Mouse (Mus musculus) left cerebral cortex, adult 8-10 months (tissue): ENCODE measurements around the gene Syt1. TPM values are rescaled to one million over a fixed set of nuclear protein-coding genes. Genes with fewer than 3 reads are reported as not detected.

Experiments used
- DNase-seq, 2 experiments: peaks; one replicate each; pipeline ENCODE4 v3.0.0; 2022; ENCODE audit warnings: low spot score in 2 of 2
- total RNA-seq, 4 experiments: library from RNA; stranded (reverse); gene quantifications; 2 replicates each; pipeline ENCODE4 v1.2.4; 2022

Gene Syt1
- 1,000 to 10,000 TPM; 1,019 to 1,236 (median 1,126) TPM for total RNA-seq

GRCm38 (mm10) chr10:109010241-109011193 is at the start of gene Syt1:
Syt1 (minus strand) TSS chr10:109010982.
- DNase-seq: peak; percentile 81 to 95

- peak in 1 of 2 experiments; percentile 64 for DNase-seq
These were observed 45.7 kb upstream of the Syt1 start for GRCm38 (mm10) chr10:109056500-109056899.

- DNase-seq: no peak
These were observed 36.8 kb upstream of the Syt1 start for GRCm38 (mm10) chr10:109047537-109047936.

- DNase-seq: no peak
These were observed 36.2 kb upstream of the Syt1 start for GRCm38 (mm10) chr10:109046988-109047387.

- DNase-seq: peak; percentile 56 to 72
These were observed 714 bp upstream of the Syt1 start for GRCm38 (mm10) chr10:109011226-109012165.

- DNase-seq: no peak
These were observed 951 bp downstream of the Syt1 start for GRCm38 (mm10) chr10:109009831-109010230.

- DNase-seq: no peak
These were observed 2.3 kb downstream of the Syt1 start for GRCm38 (mm10) chr10:109008456-109008855.

GRCm38 (mm10) chr10:109003482-109003881 is 7.3 kb downstream of the Syt1 start:
- DNase-seq: no peak

- no peak for DNase-seq
These were observed 23.5 kb downstream of the Syt1 start for GRCm38 (mm10) chr10:108987250-108987649.

- DNase-seq: peak; percentile 49 to 62
These were observed 31.1 kb downstream of the Syt1 start for GRCm38 (mm10) chr10:108979660-108980059.

GRCm38 (mm10) chr10:108954952-108955351 is 55.8 kb downstream of the Syt1 start:
- DNase-seq: no peak

- DNase-seq: no peak
These were observed 58.6 kb downstream of the Syt1 start for GRCm38 (mm10) chr10:108952182-108952581.

- no peak for DNase-seq
These were observed 73.8 kb downstream of the Syt1 start for GRCm38 (mm10) chr10:108936838-108937430.

GRCm38 (mm10) chr10:108930299-108930698 is 80.5 kb downstream of the Syt1 start:
- no peak for DNase-seq

- peak in 1 of 2 experiments; percentile 57 for DNase-seq
These were observed 81.1 kb downstream of the Syt1 start for GRCm38 (mm10) chr10:108929676-108930075.

GRCm38 (mm10) chr10:108905264-108905663 is 105.5 kb downstream of the Syt1 start:
- no peak for DNase-seq

- DNase-seq: no peak
These were observed 106.4 kb downstream of the Syt1 start for GRCm38 (mm10) chr10:108904371-108904770.

GRCm38 (mm10) chr10:108896529-108896928 is 114.3 kb downstream of the Syt1 start:
- no peak for DNase-seq

GRCm38 (mm10) chr10:108893288-108893687 is 117.5 kb downstream of the Syt1 start:
- DNase-seq: no peak

GRCm38 (mm10) chr10:108892441-108892840 is 118.3 kb downstream of the Syt1 start:
- no peak for DNase-seq

GRCm38 (mm10) chr10:108889084-108889483 is 121.7 kb downstream of the Syt1 start:
- DNase-seq: no peak
